Mouse (Mus musculus) liver, embryonic 14.5 days (tissue): ENCODE measurements around the gene Gfra1.

Experiments used
- CTCF ChIP-seq: IDR thresholded peaks from 2 replicates; pipeline ENCODE4 v1.5.1; 2016; ENCODE audit warnings: antibody characterized with exemption, low read depth, control low read depth
- EP300 ChIP-seq: IDR thresholded peaks from 2 replicates; pipeline ENCODE4 v1.6.1; 2016; ENCODE audit warnings: antibody characterized with exemption, low read depth

- TF ChIP-seq CTCF (no peak), EP300 (no peak)
Observed at GRCm38 (mm10) chr19:58341351-58341750, 114.4 kb downstream of the Gfra1 start.
